Mouse (Mus musculus) neural tube, embryonic 11.5 days (tissue): ENCODE results near the gene Coro7. TPM values are rescaled to one million over a fixed set of nuclear protein-coding genes. Genes with fewer than 3 reads are reported as not detected.
"Not testable (repeated sequence)": the region's sequence is repeated elsewhere in the genome, so short reads cannot be mapped to it uniquely, and the experiment has no call there.

ENCODE experiments used
- ATAC-seq: fragments of 200-750 bp; cut with Nextera tagmentation; 2 replicates; pipeline ENCODE4 v1.8.0; 2017; ENCODE audit warnings: moderate number of reproducible peaks, mild to moderate bottlenecking, moderate TSS enrichment, moderate library complexity; ENCODE audit not compliant: insufficient read depth, low FRiP score, low TSS enrichment
- DNase-seq: peaks from one replicate; pipeline ENCODE4 v3.0.0-alpha.2; 2015; ENCODE audit warnings: low spot score
- H3K27ac ChIP-seq: fragments of 300-500 bp; sonication (generic); 2 replicates; pipeline ENCODE4 v1.5.1; 2014; ENCODE audit warnings: low read depth, mild to moderate bottlenecking, low read length
- H3K27me3 ChIP-seq: fragments of 300-500 bp; sonication (generic); 2 replicates; pipeline ENCODE4 v1.6.1; 2014; ENCODE audit warnings: mild to moderate bottlenecking, low read length, mixed read lengths; ENCODE audit not compliant: control insufficient read depth, insufficient read depth
- H3K36me3 ChIP-seq: fragments of 300-500 bp; sonication (generic); 2 replicates; pipeline ENCODE4 v1.6.1; 2014; ENCODE audit warnings: mild to moderate bottlenecking, low read length, moderate library complexity, mixed read lengths; ENCODE audit not compliant: control insufficient read depth, insufficient read depth
- H3K4me1 ChIP-seq: fragments of 300-500 bp; sonication (generic); 2 replicates; pipeline ENCODE4 v1.6.1; 2014; ENCODE audit warnings: low read length, mixed read lengths; ENCODE audit not compliant: control insufficient read depth, insufficient read depth
- H3K4me2 ChIP-seq: fragments of 300-500 bp; sonication (generic); 2 replicates; pipeline ENCODE4 v1.6.1; 2014; ENCODE audit warnings: low read depth, mild to moderate bottlenecking, moderate library complexity
- H3K4me3 ChIP-seq: fragments of 300-500 bp; sonication (generic); 2 replicates; pipeline ENCODE4 v1.5.1; 2014; ENCODE audit warnings: low read depth, low read length
- H3K9ac ChIP-seq: fragments of 300-500 bp; sonication (generic); 2 replicates; pipeline ENCODE4 v1.6.1; 2014; ENCODE audit warnings: mild to moderate bottlenecking, low read length
- H3K9me3 ChIP-seq: fragments of 300-500 bp; sonication (generic); 2 replicates; pipeline ENCODE4 v1.6.1; 2016; ENCODE audit warnings: low read length; ENCODE audit not compliant: control insufficient read depth
- WGBS: fragments of 180-500 bp; shearing (Covaris S2); extraction: QIAGEN DNeasy Blood & Tissue Kit; methylation state at CpG from one replicate; pipeline ENCODE4 v1.1.7; 2014; 5-methylcytosine and 5-hydroxymethylcytosine counted together
- polyA plus RNA-seq: library from polyadenylated mRNA; unstranded; fragments of >200 nt; fragmentation: Nextera tagmentation; extraction: Ambion mirVana; gene quantifications from 2 replicates; pipeline ENCODE4 v1.2.1, GENCODE M21; 2014

Gene Coro7
- polyA plus RNA-seq, 1 experiment from 2014 or later: 24.8 TPM

GRCm38 (mm10) chr16:4718753-4719518, 39.4 kb upstream of the Coro7 start, which contains the start of gene Nmral1:
Nmral1 (minus strand) TSS chr16:4719356.
- Histone ChIP-seq H3K27ac (peak within 1 kb of the TSS; percentile 74), H3K9ac (peak within 1 kb of the TSS; percentile 89), H3K4me3 (peak within 1 kb of the TSS; percentile 73), H3K36me3 (peaks cover 21% of the 10 kb centered on the region), H3K4me2 (peak within 1 kb of the TSS; percentile 60), H3K9me3 (no peaks in the 10 kb centered on the region), H3K4me1 (no peaks in the 10 kb centered on the region; the same call in 1 of the 2 replicates), H3K27me3 (no peaks in the 10 kb centered on the region)
- WGBS: 10% methylated on average over 33 of the region's 33 CpGs
- ATAC-seq (peak; percentile 91), DNase-seq (peak; percentile 85)

- DNase-seq (no peak), ATAC-seq (no peak)
- Histone ChIP-seq H3K27ac (no peak overlapping the region), H3K27me3 (no peaks in the 10 kb centered on the region), H3K4me1 (no peaks in the 10 kb centered on the region; the same call in 1 of the 2 replicates), H3K4me2 (peak overlapping the region; percentile 60), H3K9me3 (no peaks in the 10 kb centered on the region), H3K36me3 (peaks cover 24% of the 10 kb centered on the region), H3K4me3 (peak overlapping the region; percentile 73), H3K9ac (no peak overlapping the region)
- WGBS: 46% methylated on average over 3 of the region's 3 CpGs
Observed at GRCm38 (mm10) chr16:4717866-4718265, 38.3 kb upstream of the Coro7 start.

- Histone ChIP-seq H3K4me3 (no peak overlapping the region), H3K36me3 (peaks cover 27% of the 10 kb centered on the region), H3K4me2 (no peak overlapping the region), H3K9me3 (no peaks in the 10 kb centered on the region), H3K27ac (no peak overlapping the region), H3K4me1 (no peaks in the 10 kb centered on the region; the same call in 1 of the 2 replicates), H3K27me3 (no peaks in the 10 kb centered on the region), H3K9ac (no peak overlapping the region)
- 93% methylated on average over 17 of the region's 17 CpGs for WGBS
- ATAC-seq: no peak
- DNase-seq: no peak
Observed at GRCm38 (mm10) chr16:4713861-4714710, 34.5 kb upstream of the Coro7 start.

- 91% methylated on average over 4 of the region's 4 CpGs for WGBS
- H3K27me3 ChIP-seq: no peaks in the 10 kb centered on the region
- H3K4me1 ChIP-seq: no peaks in the 10 kb centered on the region
- H3K9me3 ChIP-seq: no peaks in the 10 kb centered on the region
- H3K9ac ChIP-seq: no peak overlapping the region
- H3K27ac ChIP-seq: no peak overlapping the region
- H3K36me3 ChIP-seq: peaks cover 28% of the 10 kb centered on the region
- no peak overlapping the region for H3K4me2 ChIP-seq
- ATAC-seq (no peak), DNase-seq (no peak)
- H3K4me3 ChIP-seq: no peak overlapping the region
Observed at GRCm38 (mm10) chr16:4711173-4711572, 31.6 kb upstream of the Coro7 start.

GRCm38 (mm10) chr16:4705541-4705940, 26.0 kb upstream of the Coro7 start:
- Histone ChIP-seq H3K4me3 (no peak overlapping the region), H3K4me2 (no peak overlapping the region), H3K9ac (no peak overlapping the region), H3K36me3 (peaks cover 21% of the 10 kb centered on the region), H3K27me3 (no peaks in the 10 kb centered on the region), H3K27ac (no peak overlapping the region), H3K9me3 (no peaks in the 10 kb centered on the region), H3K4me1 (no peaks in the 10 kb centered on the region)
- WGBS: 64% methylated on average over 4 of the region's 4 CpGs
- ATAC-seq (no peak), DNase-seq (no peak)

GRCm38 (mm10) chr16:4702646-4703045, 23.1 kb upstream of the Coro7 start:
- no peaks in the 10 kb centered on the region for H3K4me1 ChIP-seq
- H3K36me3 ChIP-seq: peaks cover 16% of the 10 kb centered on the region
- no peak overlapping the region for H3K9ac ChIP-seq
- H3K4me2 ChIP-seq: no peak overlapping the region
- DNase-seq: no peak
- ATAC-seq: no peak
- 76% methylated on average over 1 of the region's 1 CpGs for WGBS
- no peak overlapping the region for H3K27ac ChIP-seq
- H3K9me3 ChIP-seq: no peaks in the 10 kb centered on the region
- no peaks in the 10 kb centered on the region for H3K27me3 ChIP-seq
- no peak overlapping the region for H3K4me3 ChIP-seq

GRCm38 (mm10) chr16:4701211-4701610, 21.6 kb upstream of the Coro7 start:
- Histone ChIP-seq H3K4me2 (no peak overlapping the region), H3K4me1 (no peaks in the 10 kb centered on the region), H3K9ac (no peak overlapping the region), H3K4me3 (no peak overlapping the region), H3K27ac (no peak overlapping the region), H3K27me3 (no peaks in the 10 kb centered on the region), H3K9me3 (no peaks in the 10 kb centered on the region), H3K36me3 (peaks cover 10% of the 10 kb centered on the region)
- DNase-seq: no peak
- no peak for ATAC-seq
- 93% methylated on average over 3 of the region's 3 CpGs for WGBS

- not testable (repeated sequence) for H3K27ac ChIP-seq, H3K9ac ChIP-seq, H3K9me3 ChIP-seq, H3K27me3 ChIP-seq, DNase-seq, H3K4me2 ChIP-seq, H3K4me1 ChIP-seq, ATAC-seq, H3K4me3 ChIP-seq
- WGBS: 97% methylated on average over 4 of the region's 4 CpGs
- H3K36me3 ChIP-seq: peaks cover 18% of the 10 kb centered on the region
Observed at GRCm38 (mm10) chr16:4689371-4689770, 9.8 kb upstream of the Coro7 start.
